Mouse (Mus musculus) hindbrain, postnatal 0 days (tissue): ENCODE results near the gene Gdpd2. TPM values are rescaled to one million over a fixed set of nuclear protein-coding genes. Genes with fewer than 3 reads are reported as not detected.

ENCODE experiments used
- ATAC-seq: fragments of 200-750 bp; cut with Nextera tagmentation; 2 replicates; pipeline ENCODE4 v1.8.0; 2017; ENCODE audit warnings: mild to moderate bottlenecking, moderate TSS enrichment, moderate library complexity
- DNase-seq: peaks from one replicate; pipeline ENCODE4 v3.0.0-alpha.2; 2015; ENCODE audit warnings: low spot score
- H3K27ac ChIP-seq: fragments of 300-500 bp; sonication (generic); 2 replicates; pipeline ENCODE4 v1.5.1; 2014; ENCODE audit warnings: mild to moderate bottlenecking
- H3K27me3 ChIP-seq: fragments of 300-500 bp; sonication (generic); 2 replicates; pipeline ENCODE4 v1.6.1; 2014; ENCODE audit warnings: low read length, mixed read lengths; ENCODE audit not compliant: insufficient read depth
- H3K36me3 ChIP-seq: fragments of 300-500 bp; sonication (generic); 2 replicates; pipeline ENCODE4 v1.6.1; 2014; ENCODE audit warnings: low read length, mixed read lengths; ENCODE audit not compliant: insufficient read depth
- H3K4me1 ChIP-seq: fragments of 300-500 bp; sonication (generic); 2 replicates; pipeline ENCODE4 v1.6.1; 2014; ENCODE audit warnings: antibody characterized with exemption, low read length, mixed read lengths; ENCODE audit not compliant: insufficient read depth
- H3K4me2 ChIP-seq: fragments of 300-500 bp; sonication (generic); 2 replicates; pipeline ENCODE4 v1.6.1; 2014; ENCODE audit warnings: low read depth, mild to moderate bottlenecking, low read length, moderate library complexity, mixed read lengths
- H3K4me3 ChIP-seq: fragments of 300-500 bp; sonication (generic); 2 replicates; pipeline ENCODE4 v1.5.1; 2014; ENCODE audit warnings: low read length
- H3K9ac ChIP-seq: fragments of 300-500 bp; sonication (generic); replicated peaks from 2 replicates; pipeline ENCODE4 v1.6.1; 2014; ENCODE audit warnings: mild to moderate bottlenecking, low read length, moderate library complexity, mixed read lengths
- H3K9me3 ChIP-seq: fragments of 300-500 bp; sonication (generic); 2 replicates; pipeline ENCODE4 v1.6.1; 2016; ENCODE audit warnings: low read length, mixed read lengths
- CTCF ChIP-seq: IDR thresholded peaks from 2 replicates; pipeline ENCODE4 v1.5.1; 2016; ENCODE audit warnings: antibody characterized with exemption, control low read depth, low read depth
- WGBS: fragments of 180-500 bp; shearing (Covaris S2); extraction: QIAGEN DNeasy Blood & Tissue Kit; methylation state at CpG from one replicate; pipeline ENCODE4 v1.1.7; 2014; 5-methylcytosine and 5-hydroxymethylcytosine counted together
- polyA plus RNA-seq: library from polyadenylated mRNA; unstranded; fragments of >200 nt; fragmentation: Nextera tagmentation; extraction: Ambion mirVana; gene quantifications from 2 replicates; pipeline ENCODE4 v1.2.1, GENCODE M21; 2015
- total RNA-seq: library from RNA; depleted of rRNA; stranded (reverse); fragments of >200 nt; gene quantifications from 2 replicates; pipeline ENCODE4 v1.2.3, GENCODE M21; 2014

Gdpd2 gene
- total and polyA plus RNA-seq, 2 experiments from 2014 or later: 35.2 to 46.5 TPM

DNA sequence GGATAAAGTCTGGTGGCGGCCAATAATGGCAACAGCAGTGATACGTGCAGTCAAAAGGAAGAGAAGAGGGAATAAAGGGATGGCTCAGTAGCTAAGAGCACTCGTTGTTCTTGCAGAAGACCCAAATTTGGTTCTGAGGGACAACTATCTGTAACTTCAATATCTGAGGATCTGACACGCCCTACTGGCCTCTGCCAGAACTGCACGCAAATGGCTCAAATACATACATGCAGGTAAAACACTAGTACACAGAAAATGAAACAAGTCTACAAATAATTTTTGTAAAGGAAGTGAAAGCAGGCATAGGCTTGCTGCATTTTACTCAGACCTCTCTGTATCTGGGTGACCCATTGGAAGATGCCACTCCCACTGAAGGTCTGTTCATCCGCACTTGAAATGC is 36.2 kb downstream of the Gdpd2 start:
- H3K4me1 ChIP-seq: no peaks in the 10 kb centered on the region
- no peak overlapping the region for H3K4me2 ChIP-seq
- peak; percentile 50 for TF ChIP-seq CTCF
- DNase-seq (no peak), ATAC-seq (no peak)
- H3K36me3 ChIP-seq: no peaks in the 10 kb centered on the region
- WGBS: 82% methylated on average over 6 of the region's 6 CpGs
- H3K27ac ChIP-seq: no peak overlapping the region
- no peak overlapping the region for H3K4me3 ChIP-seq
- H3K27me3 ChIP-seq: no peaks in the 10 kb centered on the region
- H3K9ac ChIP-seq: no peak overlapping the region
- H3K9me3 ChIP-seq: no peaks in the 10 kb centered on the region

DNA sequence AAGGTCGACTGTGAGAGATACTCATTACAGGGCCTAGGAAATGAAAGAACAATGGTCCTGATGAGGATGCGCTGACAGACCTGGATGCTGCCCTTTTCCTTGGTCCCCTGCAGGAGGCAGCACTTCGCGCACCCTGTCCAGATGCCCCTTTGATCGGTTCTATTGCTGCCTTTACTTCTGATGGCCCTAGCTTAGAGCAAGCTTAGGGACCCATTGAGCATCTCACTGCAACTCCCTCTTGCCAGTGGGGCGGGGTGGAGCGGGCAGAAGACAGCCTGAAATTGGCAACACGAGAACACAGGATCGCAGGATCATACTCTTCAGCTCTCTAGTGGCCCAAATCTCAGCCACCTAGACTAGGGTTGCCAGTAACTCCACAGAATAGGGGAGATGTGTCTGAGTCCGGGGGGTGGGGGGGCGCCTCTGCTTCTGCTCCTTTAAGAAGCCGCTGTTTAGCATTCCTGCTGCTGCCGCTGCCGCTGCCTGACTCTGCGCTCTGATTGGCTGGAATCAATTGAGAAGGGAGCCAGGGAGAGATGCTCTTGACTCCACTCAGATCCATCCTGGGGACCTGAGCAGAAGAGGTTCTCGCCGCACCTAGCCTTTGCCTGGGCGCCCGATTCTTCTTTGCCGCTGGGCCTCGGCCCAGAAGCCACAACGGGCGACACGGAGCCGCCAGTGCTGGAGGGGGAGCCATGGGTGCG is 37.7 kb downstream of the Gdpd2 start, which contains the start of gene Dlg3:
Dlg3 (plus strand) TSS at position 542 of the 704 bp plus-strand sequence.
- Histone ChIP-seq H3K4me3 (peak within 1 kb of the TSS; percentile 64), H3K36me3 (no peaks in the 10 kb centered on the region), H3K27ac (peak within 1 kb of the TSS; percentile 82), H3K4me1 (no peaks in the 10 kb centered on the region), H3K9ac (peak within 1 kb of the TSS; percentile 71), H3K9me3 (no peaks in the 10 kb centered on the region), H3K27me3 (no peaks in the 10 kb centered on the region), H3K4me2 (peak within 1 kb of the TSS; percentile 56)
- ATAC-seq (peak; percentile 91), DNase-seq (peak; percentile 87)
- TF ChIP-seq CTCF: peak; percentile 54
- 26% methylated on average over 26 of the region's 26 CpGs for WGBS

DNA sequence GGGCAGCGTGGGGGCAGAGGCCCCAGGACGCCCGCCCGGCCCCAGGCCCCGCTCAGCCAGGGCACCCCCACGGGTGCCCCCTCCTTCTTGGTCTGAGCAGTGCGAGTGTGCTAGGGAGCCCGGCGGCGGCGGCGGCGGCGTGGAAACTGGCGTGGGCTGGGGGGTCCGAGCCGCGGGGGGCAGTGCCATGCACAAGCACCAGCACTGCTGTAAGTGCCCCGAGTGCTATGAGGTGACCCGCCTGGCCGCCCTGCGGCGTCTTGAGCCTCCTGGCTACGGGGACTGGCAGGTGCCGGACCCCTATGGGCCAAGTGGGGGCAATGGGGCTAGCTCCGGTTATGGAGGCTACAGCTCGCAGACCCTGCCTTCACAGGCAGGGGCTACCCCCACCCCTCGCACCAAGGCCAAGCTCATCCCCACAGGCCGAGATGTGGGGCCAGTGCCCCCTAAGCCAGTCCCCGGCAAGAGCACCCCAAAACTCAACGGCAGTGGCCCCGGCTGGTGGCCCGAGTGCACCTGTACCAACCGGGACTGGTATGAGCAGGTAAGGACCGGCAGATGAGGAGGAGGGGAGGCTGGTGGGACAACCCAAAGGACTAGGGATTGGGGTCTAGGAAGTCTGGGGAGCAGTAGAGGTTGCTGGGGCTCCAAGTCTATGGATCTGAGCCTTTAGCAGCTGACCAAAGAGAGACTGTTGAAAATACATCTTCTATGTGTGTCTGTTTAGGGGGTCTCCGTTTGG is 38.4 kb downstream of the Gdpd2 start:
- H3K4me2 ChIP-seq: peak overlapping the region; percentile 56
- 40% methylated on average over 31 of the region's 36 CpGs for WGBS

DNA sequence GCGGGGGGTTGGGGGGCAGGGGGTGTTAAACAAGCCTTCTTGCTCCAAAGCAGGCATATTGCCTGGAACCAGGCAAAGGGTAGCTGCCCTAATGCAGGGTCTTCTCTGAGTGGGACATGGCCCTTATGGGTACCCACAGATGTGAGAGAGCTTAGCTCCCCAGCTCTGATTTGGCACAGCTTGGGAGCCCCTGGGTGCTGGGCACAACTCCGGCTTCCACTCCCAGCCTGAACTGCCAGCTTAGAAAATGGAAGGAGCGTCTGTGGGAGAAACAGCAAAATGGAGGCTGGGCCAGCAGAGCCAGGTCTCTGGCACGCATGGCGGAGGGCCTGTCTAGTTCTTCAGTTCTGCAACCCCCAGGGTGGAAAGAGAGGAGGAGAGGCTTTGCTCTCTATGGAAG is 39.6 kb downstream of the Gdpd2 start:
- Histone ChIP-seq H3K4me1 (no peaks in the 10 kb centered on the region), H3K27ac (peak overlapping the region; percentile 82), H3K4me2 (peak overlapping the region; percentile 56), H3K9ac (peak overlapping the region; percentile 71), H3K27me3 (no peaks in the 10 kb centered on the region), H3K4me3 (peak overlapping the region; percentile 64), H3K9me3 (no peaks in the 10 kb centered on the region), H3K36me3 (no peaks in the 10 kb centered on the region)
- WGBS: 68% methylated on average over 5 of the region's 5 CpGs
- TF ChIP-seq CTCF: no peak
- ATAC-seq (no peak), DNase-seq (peak; percentile 10)

More for the DNA sequence above, 38.4 kb downstream of the Gdpd2 start:
- Histone ChIP-seq H3K9ac (peak overlapping the region; percentile 71), H3K27me3 (no peaks in the 10 kb centered on the region), H3K27ac (peak overlapping the region; percentile 82), H3K36me3 (no peaks in the 10 kb centered on the region), H3K4me3 (peak overlapping the region; percentile 64), H3K9me3 (no peaks in the 10 kb centered on the region), H3K4me1 (no peaks in the 10 kb centered on the region)
- no peak for DNase-seq
- ATAC-seq: peak; percentile 42
- no peak for TF ChIP-seq CTCF

DNA sequence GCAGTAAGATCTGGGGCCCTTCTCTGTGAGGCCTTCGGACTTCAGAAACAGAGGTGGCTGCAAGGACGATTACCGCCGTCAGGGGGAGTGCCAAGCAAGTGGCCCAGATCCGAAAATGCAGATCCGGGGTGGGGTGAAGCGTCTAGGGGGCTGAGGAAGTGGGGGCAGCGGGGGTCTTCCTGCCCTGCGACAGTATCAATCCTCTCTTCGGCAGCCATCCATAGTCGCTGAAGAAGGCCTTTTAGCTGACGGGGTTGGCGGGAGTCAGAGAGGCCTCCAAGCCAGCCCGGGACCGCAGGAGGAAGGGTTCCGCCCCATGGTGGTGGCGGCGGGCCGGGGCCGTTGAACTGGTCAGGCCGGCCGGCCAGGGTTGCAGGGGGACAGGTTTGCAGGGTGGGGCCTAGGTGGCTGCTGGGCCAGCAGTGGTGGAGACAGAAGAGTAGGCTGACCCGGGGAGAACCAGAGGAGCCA is 44.7 kb downstream of the Gdpd2 start:
- no peaks in the 10 kb centered on the region for H3K27me3 ChIP-seq
- DNase-seq (peak; percentile 70), ATAC-seq (peak; percentile 14; the same call in 1 of the 2 replicates)
- H3K9me3 ChIP-seq: no peaks in the 10 kb centered on the region
- H3K27ac ChIP-seq: no peak overlapping the region
- H3K4me1 ChIP-seq: no peaks in the 10 kb centered on the region
- H3K4me2 ChIP-seq: peak overlapping the region; percentile 50
- no peaks in the 10 kb centered on the region for H3K36me3 ChIP-seq
- WGBS: 29% methylated on average over 23 of the region's 23 CpGs
- H3K4me3 ChIP-seq: peak overlapping the region; percentile 34
- TF ChIP-seq CTCF: peak; percentile 65
- no peak overlapping the region; the same call in 1 of the 2 replicates for H3K9ac ChIP-seq

DNA sequence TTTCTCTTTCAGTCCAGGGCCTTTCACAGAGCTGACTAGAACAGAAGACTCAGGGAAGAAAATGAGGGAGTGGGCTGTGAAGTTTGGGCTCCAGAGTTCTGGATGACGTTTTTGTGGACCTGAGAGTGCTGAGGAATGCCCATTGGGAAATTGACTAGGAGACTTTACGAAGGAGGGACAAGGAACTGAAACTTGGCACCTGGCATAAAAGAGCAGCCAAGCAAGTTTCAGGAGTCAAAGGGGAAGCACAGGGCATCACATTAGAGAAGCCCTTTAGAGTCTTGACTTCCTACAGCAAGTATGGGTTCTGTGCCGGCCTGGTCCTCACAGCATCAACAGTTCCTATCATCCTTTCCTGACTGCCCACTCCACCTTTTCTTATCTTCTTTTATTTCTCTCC is 45.7 kb downstream of the Gdpd2 start:
- H3K4me1 ChIP-seq: no peaks in the 10 kb centered on the region
- no peaks in the 10 kb centered on the region for H3K27me3 ChIP-seq
- DNase-seq: no peak
- no peak for ATAC-seq
- TF ChIP-seq CTCF: no peak
- H3K4me3 ChIP-seq: no peak overlapping the region
- no peaks in the 10 kb centered on the region for H3K36me3 ChIP-seq
- no peak overlapping the region for H3K4me2 ChIP-seq
- H3K9me3 ChIP-seq: no peaks in the 10 kb centered on the region
- H3K27ac ChIP-seq: no peak overlapping the region
- H3K9ac ChIP-seq: no peak overlapping the region
- WGBS: 84% methylated on average over 3 of the region's 3 CpGs
